Mouse (Mus musculus) testis, postnatal 14 days (tissue): Measurements from ENCODE around the gene Arhgef10l.

Source experiments
- DNase-seq: peaks from one replicate; pipeline ENCODE4 v3.0.0; 2021; ENCODE audit warnings: low spot score

The Arhgef10l gene

DNA sequence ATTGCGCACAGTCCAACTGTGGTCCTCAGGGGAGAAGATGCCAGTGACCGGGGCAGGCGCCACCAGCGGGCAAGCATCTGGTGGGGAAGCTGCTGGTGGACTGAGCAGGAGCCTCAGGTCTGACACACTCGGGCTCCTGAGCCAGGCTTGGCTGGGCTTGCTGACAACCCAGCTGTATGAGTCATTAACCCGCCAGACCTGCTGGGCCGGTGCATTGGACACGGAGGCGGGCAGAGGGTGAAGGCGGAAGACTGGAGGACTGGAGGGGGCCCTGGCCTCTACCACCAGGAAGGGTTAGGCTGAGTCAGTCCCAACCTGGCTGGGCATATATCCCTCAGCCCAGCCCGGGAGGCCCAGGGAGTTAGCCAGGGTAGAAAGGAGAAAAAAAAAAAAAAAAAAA, at the start of gene Arhgef10l:
Gene Arhgef10l, minus strand, starts transcription at position 253 of the 400 bp plus-strand sequence.
- DNase-seq = no peak

DNA sequence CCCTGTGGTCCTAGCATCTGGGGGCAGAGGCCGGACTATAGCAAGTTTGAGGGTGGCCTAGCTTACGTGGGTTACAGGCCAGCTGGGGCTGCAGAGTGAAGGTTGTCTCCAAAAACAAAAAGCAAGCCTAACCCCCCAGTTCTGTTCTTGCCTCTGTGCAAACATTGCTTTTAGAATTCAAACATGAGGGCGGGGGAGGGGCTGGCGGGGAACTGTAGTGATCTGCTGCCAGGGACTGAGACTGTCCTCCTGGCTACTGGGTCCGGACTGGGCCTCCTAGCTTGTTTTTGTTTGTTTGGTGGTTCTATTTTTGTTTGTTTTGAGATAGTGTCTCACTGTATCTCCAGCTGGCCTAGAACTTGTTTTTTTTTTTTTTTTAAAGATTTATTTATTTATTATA, 48.8 kb upstream of the Arhgef10l start:
- no peak for DNase-seq

DNA sequence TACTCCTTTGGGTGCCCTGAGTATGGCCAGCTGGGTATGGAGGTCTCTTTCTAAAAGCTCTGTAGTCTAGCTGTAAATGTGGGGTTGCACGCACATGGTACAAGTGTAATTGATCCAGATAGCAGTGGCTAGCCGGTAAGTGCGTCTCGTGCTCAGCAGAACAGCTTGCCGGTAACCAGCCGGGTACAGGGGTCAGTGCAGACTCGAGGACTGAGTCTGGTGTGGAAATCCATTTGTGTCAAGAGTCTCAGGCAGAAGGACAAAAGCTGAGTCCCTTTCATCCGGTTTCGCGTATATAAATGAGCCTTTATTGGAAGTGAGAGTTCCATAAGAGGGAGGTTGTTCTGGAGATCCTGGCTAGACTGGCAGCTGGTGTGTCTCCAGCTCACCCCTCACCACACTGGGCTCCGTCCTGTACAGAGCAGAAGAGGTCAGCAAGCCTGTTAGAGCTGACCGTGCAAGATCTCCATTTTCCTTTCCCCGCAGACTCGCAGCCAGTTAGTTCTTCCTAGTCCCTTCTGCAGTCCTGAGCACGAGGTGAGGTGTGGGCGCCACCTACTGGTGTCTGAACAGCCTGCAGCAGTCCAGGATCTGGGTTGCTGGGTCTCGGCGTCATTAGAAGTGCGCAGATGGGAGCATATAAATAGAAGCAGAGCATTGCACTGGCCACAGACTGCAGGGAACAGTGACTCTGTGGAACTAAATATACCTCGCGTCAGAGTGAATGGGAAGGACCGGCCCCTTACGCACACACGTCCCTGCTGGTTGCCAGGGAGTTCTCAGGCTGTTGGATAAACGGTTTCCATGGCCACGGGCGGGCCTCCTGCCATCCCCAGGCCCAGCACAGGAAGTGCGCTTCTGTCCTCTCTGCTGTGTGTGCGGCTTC, 47.9 kb upstream of the Arhgef10l start:
- DNase-seq = peak; percentile 68

DNA sequence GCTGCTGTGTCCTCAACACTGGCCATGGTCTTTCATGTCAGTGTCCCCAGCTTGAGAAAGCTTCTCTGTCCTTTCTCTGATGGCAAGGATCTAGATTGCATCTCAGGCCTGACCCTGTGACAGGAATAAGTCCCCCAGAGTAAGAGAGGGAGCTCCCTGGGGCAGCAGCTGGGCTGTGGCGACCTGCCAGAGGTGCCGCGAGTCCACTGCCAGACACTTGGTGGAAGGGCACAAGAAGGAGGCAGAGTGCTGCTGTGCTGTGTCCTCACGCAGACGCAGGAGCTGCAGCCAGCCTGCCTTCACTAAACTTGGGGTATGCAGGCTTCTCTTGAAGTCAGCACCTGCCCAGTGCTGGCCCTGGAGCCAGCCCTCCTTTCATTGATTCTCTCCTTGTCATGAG, 45.5 kb upstream of the Arhgef10l start:
- DNase-seq = no peak

DNA sequence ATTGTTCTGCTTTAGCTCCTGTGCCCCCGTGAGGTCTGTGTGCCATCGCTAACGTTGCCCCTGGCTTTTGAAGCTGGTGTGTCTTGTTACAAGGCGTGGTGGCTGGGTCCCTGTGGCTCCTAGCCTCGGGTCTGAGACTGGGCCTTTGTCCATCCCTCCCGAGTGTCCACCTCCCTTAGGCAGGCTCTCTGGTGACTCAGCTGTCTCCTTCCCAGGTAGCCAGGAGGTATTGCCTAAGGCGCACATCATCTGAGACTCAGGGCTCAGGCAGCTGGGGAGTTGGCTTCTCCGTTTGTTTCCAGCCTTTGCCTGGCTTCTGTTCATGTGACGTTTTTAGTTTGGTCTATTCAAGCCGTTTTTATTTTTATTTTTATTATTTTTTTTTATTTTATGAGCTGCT, 45.0 kb upstream of the Arhgef10l start:
- no peak for DNase-seq

DNA sequence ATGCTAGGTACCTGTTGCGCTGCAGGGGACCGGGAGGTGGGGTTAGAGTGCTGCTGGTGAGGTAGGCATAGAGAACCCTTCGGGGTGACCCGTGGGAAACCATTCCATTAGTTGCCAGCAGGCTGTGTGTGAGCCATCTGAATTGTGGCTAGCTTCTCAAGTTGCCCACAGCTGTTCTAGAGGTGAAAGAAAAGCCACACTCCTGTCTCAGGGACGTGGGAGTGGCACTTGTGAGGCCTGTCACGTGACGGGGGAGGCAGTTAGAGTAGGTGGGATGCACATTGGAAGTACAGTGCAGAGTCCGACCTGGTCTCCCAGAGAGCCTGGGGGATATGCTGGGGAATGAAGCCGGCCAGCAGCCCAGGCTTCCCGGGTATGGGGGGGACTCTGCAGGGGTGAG, 43.8 kb upstream of the Arhgef10l start:
- DNase-seq = no peak

DNA sequence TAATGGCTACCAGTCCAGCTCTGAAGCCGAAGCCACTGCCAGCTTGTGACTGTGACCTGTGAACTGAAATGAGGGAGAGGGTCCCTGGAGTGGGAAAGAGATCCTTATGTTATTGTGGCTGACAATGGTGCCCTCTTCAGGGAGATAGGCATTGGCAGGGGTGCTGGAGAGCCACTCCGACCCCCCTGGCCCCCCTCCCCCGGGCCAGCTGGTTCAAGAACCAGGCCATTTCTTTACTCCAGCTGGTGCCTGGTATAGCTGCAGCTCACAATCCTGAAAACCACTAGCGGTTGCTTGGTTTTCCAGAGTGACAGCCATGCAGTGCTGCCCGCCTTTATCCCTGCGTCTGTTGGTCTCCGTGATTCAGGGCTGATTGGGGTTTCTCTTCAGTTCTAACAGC, 43.3 kb upstream of the Arhgef10l start:
- DNase-seq = no peak

DNA sequence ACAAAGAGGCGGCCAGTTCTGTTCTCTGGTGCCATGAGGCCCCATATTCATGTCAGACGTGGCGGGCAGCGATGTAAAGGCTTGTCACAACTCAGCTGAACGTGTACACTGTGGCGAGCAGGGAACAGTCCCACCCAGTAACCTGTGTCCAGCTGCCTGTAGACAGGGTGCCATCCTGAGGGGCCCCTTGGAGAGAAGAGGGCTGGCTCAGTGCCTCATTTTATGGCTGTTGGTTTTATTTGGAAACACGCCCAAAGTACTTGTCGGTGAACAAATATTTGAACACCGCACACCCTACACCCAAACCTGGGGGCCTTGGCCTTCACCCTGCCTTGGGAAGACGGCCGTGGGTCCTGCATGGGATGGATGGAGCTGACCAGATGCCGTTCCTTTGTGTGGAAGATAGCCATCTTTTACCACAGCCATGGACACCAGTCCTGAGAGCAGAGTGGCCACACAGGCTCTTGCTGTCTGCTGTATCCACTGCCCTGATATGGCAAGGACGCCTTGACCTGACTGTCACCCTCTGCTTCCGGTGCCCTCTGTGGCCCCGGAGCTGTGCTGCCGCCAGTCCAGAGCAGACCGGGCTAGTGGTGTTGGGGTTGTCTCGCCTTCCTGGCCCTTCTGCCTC, 42.6 kb upstream of the Arhgef10l start:
- DNase-seq = no peak

DNA sequence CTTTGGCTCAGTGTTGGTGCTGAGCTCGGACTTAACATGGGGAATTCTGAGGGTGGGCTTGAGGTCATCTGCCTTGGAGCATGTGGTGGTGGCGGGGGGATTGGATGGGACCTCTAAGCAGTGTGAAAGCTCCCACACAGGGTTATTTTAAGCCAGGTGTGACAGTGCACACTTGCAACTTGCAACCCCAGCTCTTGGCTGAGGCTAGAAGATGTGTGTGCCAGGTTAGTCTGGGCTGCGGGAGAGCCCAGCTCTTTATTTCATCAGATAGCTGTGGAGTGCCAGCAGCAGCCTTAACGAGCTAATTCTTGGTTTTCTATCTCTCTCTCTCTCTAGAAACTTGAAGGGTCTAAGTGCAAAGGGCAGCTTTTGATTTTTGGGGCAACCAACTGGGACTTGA, 41.8 kb upstream of the Arhgef10l start:
- DNase-seq = no peak

DNA sequence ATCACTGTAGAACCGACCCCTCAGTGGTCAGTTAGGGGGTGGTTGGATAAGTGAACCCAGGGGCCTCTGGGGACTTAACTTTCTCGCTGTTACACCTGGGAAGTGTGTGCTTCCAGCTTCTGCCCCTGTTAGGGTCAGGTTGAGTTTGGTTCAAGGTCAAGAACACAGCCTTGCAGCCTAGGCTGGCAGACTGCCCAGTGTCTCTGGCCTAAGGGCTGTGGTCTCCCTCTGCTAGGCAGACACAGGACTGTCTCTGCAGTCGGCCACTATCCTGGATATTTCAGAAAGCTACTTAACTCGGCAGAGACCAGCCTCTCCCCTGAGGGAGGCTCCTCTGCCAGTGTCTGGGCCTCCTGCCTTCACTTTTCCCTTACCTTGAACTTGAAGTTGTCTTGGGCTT, 38.4 kb upstream of the Arhgef10l start:
- no peak for DNase-seq

DNA sequence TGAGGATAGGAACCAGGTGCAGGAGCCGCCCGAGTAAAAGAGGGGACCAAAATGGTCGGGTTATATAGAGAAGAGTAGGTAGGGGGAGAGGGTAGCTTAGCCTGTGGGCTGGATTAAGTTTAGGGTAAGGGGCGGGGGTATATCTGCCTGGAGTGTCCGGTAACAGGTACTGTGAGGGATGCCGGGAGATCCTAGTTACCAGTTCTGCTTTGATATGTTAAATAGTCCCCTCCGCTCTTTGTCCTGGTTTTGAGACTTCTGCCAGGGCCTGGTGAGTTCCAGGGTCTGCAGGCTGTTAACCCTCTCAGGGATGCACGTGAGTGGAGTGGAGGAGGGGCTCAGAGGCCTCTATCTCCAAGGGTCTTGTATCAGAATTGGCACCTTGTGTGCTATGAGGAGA, 37.8 kb upstream of the Arhgef10l start:
- DNase-seq = no peak

DNA sequence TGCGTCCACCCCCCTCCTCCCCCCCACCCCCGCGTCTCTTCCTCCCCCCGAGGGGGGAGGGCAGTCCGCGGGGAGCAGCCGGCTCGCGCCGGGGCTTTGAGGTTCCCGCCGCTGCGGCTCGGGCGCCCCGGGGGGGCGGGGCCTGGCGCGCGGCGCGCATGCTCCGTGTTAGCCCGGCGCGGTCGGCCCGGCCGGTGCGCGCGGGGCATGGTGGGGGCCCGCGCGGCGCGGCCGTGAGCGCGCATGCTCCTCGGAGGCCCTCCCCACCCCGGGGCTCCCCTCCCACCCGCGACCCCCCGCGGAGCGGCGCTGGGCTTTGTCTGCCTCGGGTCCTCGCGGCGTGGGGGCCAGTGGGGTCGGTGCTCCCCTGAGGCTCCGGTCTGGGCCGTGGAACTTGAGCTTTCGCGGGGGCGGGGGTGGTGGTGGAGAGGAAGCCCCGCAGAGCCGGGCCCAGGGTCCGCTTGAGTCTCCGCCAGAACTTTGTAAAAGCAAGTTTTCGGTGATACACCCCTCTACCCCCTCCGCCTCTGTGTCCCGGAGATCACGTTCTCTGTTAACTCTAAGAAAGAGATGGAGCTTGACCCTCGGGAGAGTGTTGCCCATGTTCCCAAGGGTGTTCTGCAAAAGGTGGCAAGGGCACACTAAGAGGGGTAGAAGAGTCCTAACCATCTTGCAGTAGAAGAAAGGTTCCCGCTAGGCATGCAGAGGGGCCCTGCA, 37.0 kb upstream of the Arhgef10l start:
- DNase-seq = peak; percentile 86

DNA sequence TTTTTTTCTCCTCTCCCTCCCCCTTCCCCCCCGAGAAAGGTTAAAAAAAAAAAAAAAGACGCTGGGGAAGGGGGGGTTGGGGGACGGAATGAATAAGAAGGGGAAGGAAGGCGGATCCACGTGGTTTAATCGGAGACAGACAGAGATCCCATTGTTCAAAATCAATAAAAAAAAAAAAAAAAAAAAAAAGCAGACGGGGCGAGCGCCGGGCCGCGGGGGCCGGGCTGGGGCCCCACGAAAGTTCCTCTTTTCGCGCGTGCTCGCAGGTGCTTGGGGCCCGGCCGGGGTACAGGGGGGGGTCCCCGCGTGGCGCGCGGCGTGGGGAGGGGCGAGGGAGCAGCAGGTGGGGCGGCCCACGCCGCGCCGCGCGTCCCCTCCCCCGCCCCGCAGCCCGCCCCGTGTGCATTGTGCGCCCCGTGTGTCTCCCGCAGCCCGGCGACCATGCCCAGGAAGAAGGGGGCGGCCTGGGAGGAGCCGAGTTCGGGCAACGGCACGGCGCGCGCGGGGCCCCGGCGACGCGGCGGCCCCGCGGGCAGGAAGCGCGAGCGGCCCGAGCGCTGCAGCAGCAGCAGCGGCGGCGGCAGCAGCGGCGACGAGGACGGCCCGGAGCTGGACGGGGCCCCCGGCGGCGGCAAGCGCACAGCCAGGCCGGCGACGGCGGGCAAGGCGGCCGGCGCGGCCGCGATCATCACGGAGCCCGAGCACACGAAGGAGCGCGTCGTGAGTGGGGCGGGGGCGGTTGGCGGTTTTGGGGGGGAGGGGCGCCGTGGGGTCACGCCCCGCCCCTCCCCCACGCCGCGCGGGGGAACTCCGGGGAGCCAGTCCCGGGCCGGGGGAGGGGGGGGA, 36.1 kb upstream of the Arhgef10l start:
- DNase-seq = peak; percentile 44

DNA sequence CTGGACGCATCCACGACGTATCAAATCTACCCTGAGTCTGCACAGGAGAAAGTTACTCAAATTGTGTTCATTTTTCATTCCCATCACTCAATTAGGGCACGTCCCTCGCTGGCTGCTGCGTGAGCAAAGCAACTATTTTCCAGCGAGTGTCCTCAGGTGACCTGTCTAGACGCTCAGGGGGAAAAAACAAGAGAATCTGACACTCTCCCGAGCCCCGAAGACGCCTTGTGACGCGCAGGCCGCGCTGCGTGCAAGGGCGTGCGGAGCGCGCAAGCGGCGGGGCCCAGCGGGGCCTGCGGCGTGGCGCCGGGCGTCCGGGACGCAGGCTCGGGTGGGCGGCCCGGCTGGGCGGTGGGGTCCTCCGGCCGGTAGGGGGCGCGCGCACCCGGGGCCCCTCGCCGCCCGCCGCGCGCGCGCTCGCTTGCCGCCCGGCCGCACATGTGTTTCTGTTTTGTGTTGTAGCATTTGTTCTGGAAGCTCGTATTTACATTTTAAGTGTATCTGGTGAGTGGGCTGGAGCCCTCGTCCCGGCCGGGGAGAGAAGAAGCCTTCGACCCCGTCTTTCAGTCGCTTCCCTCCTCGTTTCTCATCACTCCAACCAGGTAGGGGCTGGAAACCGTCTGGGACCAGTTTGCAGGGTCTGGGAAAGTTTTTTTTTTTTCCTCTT, 35.4 kb upstream of the Arhgef10l start:
- DNase-seq = peak; percentile 82

DNA sequence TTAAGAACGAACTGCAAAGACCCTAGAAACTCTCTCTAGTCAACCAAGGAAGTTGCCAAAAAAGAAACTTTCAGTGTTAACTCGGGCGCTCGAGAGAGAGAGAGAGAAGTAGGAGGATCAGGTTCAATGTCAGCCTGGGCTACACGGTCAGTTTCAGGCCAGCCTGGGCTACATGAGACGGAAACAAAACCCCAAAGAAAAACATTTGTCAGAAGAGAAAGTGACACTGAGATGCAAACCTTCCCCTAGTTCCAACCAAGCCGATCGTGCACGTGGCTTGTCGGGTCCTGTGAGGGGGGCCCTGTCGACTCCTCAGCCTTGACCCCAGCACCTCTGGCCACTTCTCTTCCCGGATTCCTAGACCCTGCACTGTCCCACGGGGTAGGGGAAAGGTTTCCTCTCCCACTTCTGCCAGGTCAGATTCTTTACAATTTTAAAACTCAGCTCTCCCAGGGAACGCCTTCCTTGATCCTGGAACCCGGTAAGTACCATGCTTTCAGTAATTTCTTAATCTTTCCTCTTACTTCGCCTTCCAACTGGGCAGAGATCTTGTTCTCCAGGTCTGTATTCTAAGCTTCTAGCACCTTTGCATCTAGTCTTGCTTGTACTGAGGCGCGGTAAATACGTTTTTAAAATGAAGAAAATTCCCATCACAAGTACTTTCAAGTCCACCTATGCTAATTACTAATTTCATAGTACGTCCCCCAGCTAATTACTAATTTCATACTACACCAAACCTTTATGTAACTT, 34.6 kb upstream of the Arhgef10l start, which contains the start of gene Rcc2:
Gene Rcc2, plus strand, starts transcription at position 273 of the 750 bp plus-strand sequence.
- DNase-seq = no peak

DNA sequence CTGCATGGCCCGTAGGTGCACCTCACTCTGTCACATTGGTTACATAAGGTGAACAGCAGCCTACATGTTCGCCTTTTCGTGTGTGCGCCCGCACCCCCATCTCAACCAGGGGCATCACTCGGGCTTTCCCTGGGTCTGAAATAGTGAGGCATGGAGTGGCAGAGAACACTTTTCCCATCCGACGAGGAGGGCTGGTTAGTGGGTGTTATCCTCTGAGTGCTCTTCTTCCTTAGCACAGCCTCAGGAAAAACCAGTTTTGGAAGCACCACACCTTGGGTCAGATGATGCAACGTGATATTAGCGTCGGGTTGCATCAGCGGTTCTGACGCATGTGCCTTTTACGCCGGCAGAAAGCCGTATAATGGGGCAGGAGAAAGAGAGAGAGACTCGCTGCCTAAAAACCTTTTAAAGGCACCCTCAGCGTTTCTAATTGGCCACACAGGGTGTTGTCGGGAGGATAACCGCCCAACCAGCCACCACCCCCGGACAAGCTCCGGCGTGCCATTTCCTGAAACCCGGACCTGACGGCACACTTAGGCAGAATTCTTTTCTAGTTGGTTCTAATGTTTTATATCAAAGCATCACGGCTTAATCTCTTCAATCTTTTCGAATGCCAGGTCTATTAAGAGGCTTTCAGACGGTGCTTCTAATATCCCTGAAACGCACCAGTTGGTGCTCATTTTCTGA, 33.8 kb upstream of the Arhgef10l start:
- DNase-seq = peak; percentile 63

DNA sequence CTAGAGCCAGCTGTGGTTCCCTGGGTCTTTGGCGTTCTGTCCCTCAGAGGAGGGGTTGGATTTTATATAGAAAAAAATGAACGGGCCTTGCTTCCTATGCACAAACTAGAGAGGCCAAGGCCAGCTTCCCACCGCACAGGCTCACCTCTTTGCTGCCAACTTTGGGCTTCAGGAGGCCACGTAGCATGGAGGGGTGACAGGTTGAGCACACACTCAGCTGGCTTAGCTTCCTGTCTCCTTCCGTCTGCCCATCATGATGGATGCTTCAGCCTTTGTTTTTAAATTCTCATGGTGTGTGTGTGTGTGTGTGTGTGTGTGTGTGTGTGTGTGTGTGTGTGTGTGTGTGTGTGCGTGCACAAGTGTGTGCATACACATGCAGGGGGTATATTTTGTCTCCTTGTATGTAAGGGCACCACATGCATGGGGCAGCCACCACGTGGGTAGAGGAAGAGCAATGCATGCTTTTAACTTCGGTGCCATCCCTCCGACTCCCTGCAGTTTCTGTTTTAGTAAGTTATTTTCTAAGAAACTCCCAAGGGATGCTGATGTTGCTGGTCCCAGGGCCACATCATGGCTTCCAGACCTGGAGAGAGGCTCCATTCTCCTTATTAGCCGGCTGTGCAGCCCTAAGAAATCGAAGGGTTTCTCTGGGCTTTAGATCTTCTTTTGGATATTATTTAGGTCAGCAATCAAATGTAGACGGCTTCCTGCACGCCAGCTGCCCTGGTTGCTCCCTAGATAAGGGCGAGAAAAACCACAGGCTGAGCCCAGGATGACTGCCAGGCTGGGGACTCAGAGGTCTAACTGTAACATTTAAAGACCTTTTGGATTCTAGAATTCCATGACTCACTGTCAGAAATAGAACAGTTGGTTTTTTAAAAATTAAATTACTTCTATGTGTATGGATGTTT, 30.1 kb upstream of the Arhgef10l start:
- DNase-seq = no peak

DNA sequence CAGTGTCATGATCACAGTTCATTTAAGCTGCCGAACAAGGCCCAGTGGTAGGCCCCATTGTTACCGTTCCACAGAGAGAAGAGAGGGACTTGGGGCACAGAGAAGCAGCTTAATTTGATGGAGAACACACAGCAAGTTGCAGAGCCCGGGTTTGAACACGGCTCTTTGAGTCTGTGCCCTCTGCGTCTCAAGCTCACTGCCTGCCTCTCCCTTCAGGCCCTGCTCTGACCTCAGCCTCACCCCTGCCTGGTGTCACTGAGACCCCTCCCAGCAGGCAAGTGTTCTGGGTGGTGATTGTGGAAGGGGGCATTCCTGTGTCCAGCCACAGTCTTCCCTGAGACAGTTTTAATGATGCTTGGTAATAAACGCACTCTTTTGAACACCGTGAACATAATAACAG, 29.3 kb upstream of the Arhgef10l start:
- no peak for DNase-seq

DNA sequence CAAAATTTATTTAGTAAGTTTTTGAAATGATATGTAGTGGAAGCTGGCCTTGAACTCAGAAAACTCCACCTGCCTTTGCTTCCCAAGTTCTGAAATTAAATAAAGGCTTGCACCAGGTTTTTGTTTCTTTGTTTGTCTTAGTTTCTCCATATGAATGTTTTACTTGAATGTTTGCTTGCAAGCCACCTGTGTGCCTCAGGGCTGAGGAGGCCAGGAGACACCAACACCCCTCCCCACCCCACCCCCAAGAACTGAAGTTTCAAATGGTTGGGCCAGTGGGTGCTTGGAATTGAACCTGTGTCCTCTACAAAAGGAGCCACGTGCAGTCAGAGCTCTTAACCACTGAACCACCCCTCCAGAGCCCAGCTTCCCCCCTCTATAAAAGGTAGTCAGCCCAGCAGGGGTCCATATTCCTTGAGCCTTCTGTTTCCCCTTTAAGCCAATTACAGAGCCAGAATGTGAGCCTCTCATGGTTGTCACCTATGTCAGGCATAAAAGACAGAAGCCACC, 28.8 kb upstream of the Arhgef10l start:
- DNase-seq = no peak
